8 mouse cellular contexts compared by ENCODE assay signal in the genomic region with DNA sequence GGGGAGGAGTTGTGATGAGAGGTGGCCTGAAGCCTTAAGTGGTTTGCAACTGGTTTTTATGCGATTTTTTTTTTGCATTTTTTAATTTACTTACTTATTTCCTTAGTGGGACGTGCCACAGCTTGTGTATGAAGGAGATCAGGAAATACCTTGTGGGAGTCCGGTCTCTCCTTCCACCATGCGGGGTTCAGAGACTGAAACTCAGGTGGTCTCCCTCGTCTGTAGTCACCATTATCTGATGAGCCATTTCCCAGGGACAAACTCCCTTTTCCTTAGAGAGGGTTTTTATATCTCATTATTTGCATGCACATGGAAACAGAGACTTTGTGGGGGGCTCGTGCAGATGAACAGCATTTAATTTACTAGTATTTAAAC. TPM values are rescaled to one million over a fixed set of nuclear protein-coding genes. Genes with fewer than 3 reads are reported as not detected.
DNase-seq lines count a peak whose midpoint lies in the region; ATAC-seq and TF ChIP-seq lines count a peak whose summit lies in the region.

No protein-coding gene starts in this region.

- H3K9me3 ChIP-seq in embryonic facial prominence, embryonic 14.5 days (ENCODE audit: control insufficient read depth, low read length), result no peaks in the 10 kb centered on the region
- no peaks in the 10 kb centered on the region for H3K9me3 ChIP-seq in intestine, embryonic 14.5 days (ENCODE audit: control insufficient read depth, low read length)
- no peaks in the 10 kb centered on the region for H3K9me3 ChIP-seq in midbrain, embryonic 16.5 days (replicated peaks; ENCODE audit: control insufficient read depth, low read length, poor library complexity, severe bottlenecking)

- peak overlapping the region; percentile 94 for H3K27ac ChIP-seq in layer of hippocampus, adult 2 months
- no peak overlapping the region for H3K27ac ChIP-seq in embryonic facial prominence, embryonic 14.5 days (replicated peaks; ENCODE audit: low read depth, low read length)
- peak overlapping the region; percentile 36; the same call in 1 of the 2 replicates for H3K27ac ChIP-seq in intestine, embryonic 14.5 days (ENCODE audit: low read depth)
- peak overlapping the region; percentile 80; the same call in 1 of the 2 replicates for H3K27ac ChIP-seq in midbrain, embryonic 16.5 days (ENCODE audit: low read length)

- DNase-seq in layer of hippocampus, adult 2 months (ENCODE audit: low spot score in 2 of 2), result no peak
- DNase-seq in layer of hippocampus, adult 11-12 months (ENCODE audit: low spot score), result no peak
- DNase-seq in embryonic facial prominence, embryonic 14.5 days (ENCODE audit: low spot score), result no peak
- DNase-seq in intestine, embryonic 14.5 days (ENCODE audit: low spot score), result no peak
- no peak for DNase-seq in yolk sac, embryonic 10.5 days (ENCODE audit: low spot score)
- no peak for DNase-seq in frontal cortex, postnatal 10 days (ENCODE audit: low spot score in 2 of 2)

- H3K4me2 ChIP-seq in embryonic facial prominence, embryonic 14.5 days (ENCODE audit: low read depth, low read length), result peak overlapping the region; percentile 50
- peak overlapping the region; percentile 41 for H3K4me2 ChIP-seq in intestine, embryonic 14.5 days (ENCODE audit: low read length)
- peak overlapping the region; percentile 60 for H3K4me2 ChIP-seq in midbrain, embryonic 16.5 days (ENCODE audit: low read length)

- H3K4me3 ChIP-seq in layer of hippocampus, adult 2 months, result peak overlapping the region; percentile 74
- peak overlapping the region; percentile 62 for H3K4me3 ChIP-seq in embryonic facial prominence, embryonic 14.5 days (ENCODE audit: low read depth, low read length)
- H3K4me3 ChIP-seq in intestine, embryonic 14.5 days (ENCODE audit: low read depth, low read length), result peak overlapping the region; percentile 54
- peak overlapping the region; percentile 56 for H3K4me3 ChIP-seq in midbrain, embryonic 16.5 days (ENCODE audit: low read depth, low read length)

- H3K4me1 ChIP-seq in embryonic facial prominence, embryonic 14.5 days (ENCODE audit: control insufficient read depth, insufficient read depth, low read length), result peaks cover 3% of the 10 kb centered on the region; the same call in 1 of the 2 replicates
- peaks cover 3% of the 10 kb centered on the region; the same call in 1 of the 2 replicates for H3K4me1 ChIP-seq in intestine, embryonic 14.5 days (replicated peaks; ENCODE audit: control insufficient read depth, insufficient read depth, low read length)
- H3K4me1 ChIP-seq in midbrain, embryonic 16.5 days (ENCODE audit: control insufficient read depth, insufficient read depth, low read length), result peaks cover 6% of the 10 kb centered on the region; the same call in 1 of the 2 replicates

- TF ChIP-seq CTCF in layer of hippocampus, adult 2 months (conservative IDR thresholded peaks at IDR 0.05), result no peak

- H3K36me3 ChIP-seq in embryonic facial prominence, embryonic 14.5 days (ENCODE audit: control insufficient read depth, insufficient read depth, low read length), result no peaks in the 10 kb centered on the region
- no peaks in the 10 kb centered on the region for H3K36me3 ChIP-seq in intestine, embryonic 14.5 days (ENCODE audit: control insufficient read depth, insufficient read depth, low read length)
- H3K36me3 ChIP-seq in midbrain, embryonic 16.5 days (ENCODE audit: control insufficient read depth, insufficient read depth, low read length), result no peaks in the 10 kb centered on the region

- H3K9ac ChIP-seq in embryonic facial prominence, embryonic 14.5 days (ENCODE audit: low read depth, low read length), result peak overlapping the region; percentile 77
- peak overlapping the region; percentile 59 for H3K9ac ChIP-seq in intestine, embryonic 14.5 days (ENCODE audit: low read length)
- peak overlapping the region; percentile 73 for H3K9ac ChIP-seq in midbrain, embryonic 16.5 days (ENCODE audit: low read depth, low read length)

- no peak for ATAC-seq in embryonic facial prominence, embryonic 14.5 days (ENCODE audit: low read depth)
- ATAC-seq in intestine, embryonic 14.5 days (replicated peaks; ENCODE audit: low FRiP score, low TSS enrichment, low read depth), result no peak
- peak; percentile 32 for ATAC-seq in midbrain, embryonic 16.5 days
- ATAC-seq in cerebellum, adult (ENCODE audit: insufficient number of reproducible peaks, low FRiP score, low TSS enrichment), result no peak

- WGBS in embryonic facial prominence, embryonic 14.5 days, result 42% methylated on average over 6 of the region's 6 CpGs
- WGBS in intestine, embryonic 14.5 days, result 60% methylated on average over 6 of the region's 6 CpGs
- WGBS in midbrain, embryonic 16.5 days, result 57% methylated on average over 6 of the region's 6 CpGs

- H3K27me3 ChIP-seq in embryonic facial prominence, embryonic 14.5 days (replicated peaks; ENCODE audit: control insufficient read depth, insufficient read depth, low read length), result no peaks in the 10 kb centered on the region
- H3K27me3 ChIP-seq in intestine, embryonic 14.5 days (replicated peaks; ENCODE audit: control insufficient read depth, insufficient read depth, low read length), result no peaks in the 10 kb centered on the region
- H3K27me3 ChIP-seq in midbrain, embryonic 16.5 days (ENCODE audit: control insufficient read depth, insufficient read depth, low read depth, low read length), result no peaks in the 10 kb centered on the region

RNA-seq across cellular contexts. Expression of a gene that starts 0.5 kb away (rescaled TPM):
- total RNA-seq in layer of hippocampus, adult 2 months (2021), result 1 to 10 TPM; 3.4 to 4.3 TPM
- 3.6 and 3.8 TPM in 2 replicates for polyA plus RNA-seq in embryonic facial prominence, embryonic 14.5 days (2014; fragmentation: Nextera tagmentation; extraction: Ambion mirVana)
- 5.0 and 6.3 TPM in 2 replicates for polyA plus RNA-seq in intestine, embryonic 14.5 days (2014; fragmentation: Nextera tagmentation; extraction: Ambion mirVana)
- polyA plus RNA-seq in midbrain, embryonic 16.5 days (2015; fragmentation: Nextera tagmentation; extraction: Ambion mirVana), result 4.8 and 5.3 TPM in 2 replicates

RNA-seq across cellular contexts. Expression of a gene that starts 35.9 kb away (rescaled TPM):
- 10 to 100 TPM; 11.0 TPM for total RNA-seq in layer of hippocampus, adult 2 months (2021)
- 11.1 and 12.7 TPM in 2 replicates for polyA plus RNA-seq in embryonic facial prominence, embryonic 14.5 days (2014; fragmentation: Nextera tagmentation; extraction: Ambion mirVana)
- 9.1 and 12.8 TPM in 2 replicates for polyA plus RNA-seq in intestine, embryonic 14.5 days (2014; fragmentation: Nextera tagmentation; extraction: Ambion mirVana)
- polyA plus RNA-seq in midbrain, embryonic 16.5 days (2015; fragmentation: Nextera tagmentation; extraction: Ambion mirVana), result 4.9 and 5.4 TPM in 2 replicates

RNA-seq across cellular contexts. Expression of a gene that starts 41.4 kb away (rescaled TPM):
- 10 to 100 TPM; 21.1 to 21.8 TPM for total RNA-seq in layer of hippocampus, adult 2 months (2021)
- 17.2 and 18.3 TPM in 2 replicates for polyA plus RNA-seq in embryonic facial prominence, embryonic 14.5 days (2014; fragmentation: Nextera tagmentation; extraction: Ambion mirVana)
- polyA plus RNA-seq in intestine, embryonic 14.5 days (2014; fragmentation: Nextera tagmentation; extraction: Ambion mirVana), result 16.5 and 19.4 TPM in 2 replicates
- 23.0 and 24.5 TPM in 2 replicates for polyA plus RNA-seq in midbrain, embryonic 16.5 days (2015; fragmentation: Nextera tagmentation; extraction: Ambion mirVana)
